Mouse (Mus musculus) liver, adult 2 months (tissue): Measurements from ENCODE around the gene Ptpn6. TPM values are rescaled to one million over a fixed set of nuclear protein-coding genes. Genes with fewer than 3 reads are reported as not detected.

Experiments used
- DNase-seq: peaks from one replicate; pipeline ENCODE4 v3.0.0-alpha.2; 2011; ENCODE audit warnings: low read depth, low spot score; ENCODE audit errors: extremely low read depth
- H3K27ac ChIP-seq: fragments of 200-500 bp; replicated peaks from 2 replicates; pipeline ENCODE4 v1.5.1; 2012; ENCODE audit warnings: low read depth, mild to moderate bottlenecking, control low read depth, inconsistent platforms, low read length; ENCODE audit not compliant: insufficient read depth
- H3K27me3 ChIP-seq: fragments of 200-500 bp; 2 replicates; pipeline ENCODE4 v1.6.1; 2012; ENCODE audit warnings: mild to moderate bottlenecking, moderate library complexity, low read length, inconsistent platforms; ENCODE audit not compliant: control insufficient read depth, insufficient read depth
- H3K36me3 ChIP-seq: fragments of 200-500 bp; 2 replicates; pipeline ENCODE4 v1.6.1; 2012; ENCODE audit warnings: low read length, inconsistent platforms; ENCODE audit not compliant: control insufficient read depth, insufficient read depth
- H3K4me1 ChIP-seq: fragments of 200-500 bp; 2 replicates; pipeline ENCODE4 v1.6.1; 2011; ENCODE audit warnings: low read length; ENCODE audit not compliant: control insufficient read depth, insufficient read depth
- H3K4me3 ChIP-seq: fragments of 200-500 bp; 2 replicates; pipeline ENCODE4 v1.5.1; 2011; ENCODE audit warnings: low read depth, mild to moderate bottlenecking, control low read depth, low read length, moderate library complexity; ENCODE audit not compliant: insufficient read depth
- H3K79me2 ChIP-seq: fragments of 200-500 bp; 2 replicates; pipeline ENCODE4 v1.6.1; 2012; ENCODE audit warnings: inconsistent platforms, mild to moderate bottlenecking, low read length, moderate library complexity; ENCODE audit not compliant: control insufficient read depth, insufficient read depth
- H3K9ac ChIP-seq: fragments of 200-500 bp; 2 replicates; pipeline ENCODE4 v1.6.1; 2012; ENCODE audit warnings: low read depth, mild to moderate bottlenecking, control low read depth, inconsistent platforms, low read length
- CTCF ChIP-seq: fragments of 200-500 bp; IDR thresholded peaks from 2 replicates; pipeline ENCODE4 v1.5.1; 2011; ENCODE audit warnings: low read depth, low read length, control low read depth
- POLR2A ChIP-seq: fragments of 200-500 bp; IDR thresholded peaks from 2 replicates; pipeline ENCODE4 v1.6.1; 2011; ENCODE audit warnings: low read length, control low read depth; ENCODE audit not compliant: insufficient read depth; ENCODE audit errors: extremely low read depth
- WGBS: fragments of 180-500 bp; shearing (Covaris S2); methylation state at CpG from one replicate; pipeline ENCODE4 v1.1.7; 2018; 5-methylcytosine and 5-hydroxymethylcytosine counted together
- polyA plus RNA-seq: library from polyadenylated mRNA; depleted of rRNA; stranded (reverse); fragments of >200 nt; gene quantifications from 2 replicates; pipeline ENCODE4 v1.2.3, GENCODE M21; 2012; rRNA removed
- total RNA-seq: library from RNA; depleted of rRNA; stranded (reverse); fragments of >200 nt; gene quantifications from 2 replicates; pipeline ENCODE4 v1.2.3, GENCODE M21; 2014; rRNA removed

The Ptpn6 gene
- total RNA-seq (16.7 and 19.7 TPM in 2 replicates), polyA plus RNA-seq (17.3 and 17.8 TPM in 2 replicates)

DNA sequence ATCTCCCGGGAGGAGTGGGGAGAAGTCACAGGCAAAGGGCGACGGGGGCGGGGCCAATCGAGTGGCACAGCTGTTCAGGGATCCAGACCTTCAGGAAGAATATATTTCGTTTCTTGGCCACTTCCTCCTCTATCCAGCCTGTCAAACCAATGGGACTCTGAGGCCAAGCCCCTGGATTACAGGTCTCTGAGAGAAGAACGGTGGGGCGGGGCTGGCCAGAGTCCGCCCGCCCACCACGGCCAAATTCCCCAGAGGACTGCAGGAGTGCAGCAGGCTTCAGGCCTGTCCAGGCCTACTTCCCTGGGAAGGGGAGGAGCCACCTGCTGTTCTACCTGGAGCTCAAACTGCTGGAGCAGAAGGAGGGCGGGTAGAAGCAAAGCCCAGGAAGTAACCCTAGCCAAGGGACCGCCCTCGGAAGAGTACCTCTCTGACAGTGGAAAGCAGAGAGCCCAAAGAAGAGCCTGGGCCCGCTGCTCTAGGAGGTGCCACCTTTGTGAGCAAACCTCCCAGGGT, at the start of gene Ptpn6:
TSS of gene Ptpn6 (minus strand) at position 204 of the 513 bp plus-strand sequence.
- H3K9ac ChIP-seq: peak within 1 kb of the TSS; percentile 40
- 14% methylated on average over 15 of the region's 15 CpGs for WGBS
- H3K27ac ChIP-seq: peak within 1 kb of the TSS; percentile 63
- DNase-seq: peak; percentile 96
- no peaks in the 10 kb centered on the region for H3K36me3 ChIP-seq
- TF ChIP-seq POLR2A (0 out of 2 replicates have a peak, but pooled peaks have one; percentile 48), CTCF (no peak)
- H3K79me2 ChIP-seq: no peaks in the 10 kb centered on the region; the same call in 1 of the 2 replicates
- H3K27me3 ChIP-seq: no peaks in the 10 kb centered on the region
- peaks cover 18% of the 10 kb centered on the region for H3K4me1 ChIP-seq
- H3K4me3 ChIP-seq: peak within 1 kb of the TSS; percentile 45

DNA sequence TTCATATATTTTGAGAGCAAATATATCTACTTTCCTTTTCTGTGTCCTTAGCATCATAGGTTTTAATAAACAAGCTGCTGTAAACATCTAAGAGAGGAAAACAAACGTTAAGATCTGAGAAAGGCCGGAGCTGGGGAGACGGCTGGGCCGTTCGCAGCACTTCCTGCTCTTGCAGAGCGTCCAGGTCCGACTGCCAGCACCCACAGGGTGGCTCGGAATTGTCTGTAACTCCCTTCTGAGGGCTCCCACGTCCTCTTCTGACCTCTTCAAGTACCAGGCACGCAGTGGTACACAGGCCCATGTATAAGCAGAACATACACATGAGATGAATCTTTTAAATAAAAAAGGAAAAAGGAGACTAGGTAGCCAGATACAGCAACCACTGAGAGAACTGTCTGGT, 49.2 kb upstream of the Ptpn6 start:
- peaks cover 2% of the 10 kb centered on the region; the same call in 1 of the 2 replicates for H3K4me1 ChIP-seq
- WGBS: 82% methylated on average over 10 of the region's 10 CpGs

DNA sequence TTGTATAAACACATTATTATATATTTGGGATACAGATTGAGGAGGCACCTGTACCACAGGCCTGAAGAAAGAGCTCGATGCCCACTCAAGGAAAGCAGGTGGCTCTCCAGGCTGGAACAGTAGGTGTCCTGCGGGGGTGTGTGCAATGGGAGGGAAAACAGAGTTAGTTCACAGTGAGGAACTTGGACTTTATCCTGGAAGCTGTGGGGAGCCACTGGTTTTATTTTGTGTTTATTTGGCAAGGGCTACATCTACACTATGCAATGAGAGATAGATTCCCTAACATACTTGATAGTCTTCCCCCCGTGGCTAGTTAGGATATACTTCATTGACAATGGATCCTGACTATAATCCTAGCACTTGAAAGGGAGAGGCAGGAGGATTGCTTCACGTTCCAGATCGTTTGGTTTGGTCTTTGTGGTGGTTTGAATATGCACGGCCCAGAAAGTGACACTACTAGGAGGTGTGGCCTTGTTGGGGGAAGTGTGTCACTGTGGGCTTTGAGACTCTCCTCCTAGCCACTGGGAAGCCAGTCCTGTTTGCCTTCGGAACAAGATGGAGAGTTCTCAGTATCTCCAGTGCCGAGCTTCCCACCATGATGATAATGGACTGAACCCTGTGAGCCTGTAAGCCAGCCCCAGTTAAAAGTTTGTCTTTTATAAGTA, 48.4 kb upstream of the Ptpn6 start:
- DNase-seq: peak; percentile 55
- no peak overlapping the region for H3K4me3 ChIP-seq
- peaks cover 2% of the 10 kb centered on the region; the same call in 1 of the 2 replicates for H3K4me1 ChIP-seq
- H3K27ac ChIP-seq: no peak overlapping the region
- no peak for TF ChIP-seq POLR2A
- no peak for TF ChIP-seq CTCF
- WGBS: 24% methylated on average over 8 of the region's 8 CpGs
- no peaks in the 10 kb centered on the region for H3K36me3 ChIP-seq
- no peak overlapping the region for H3K9ac ChIP-seq
- no peaks in the 10 kb centered on the region for H3K27me3 ChIP-seq
- H3K79me2 ChIP-seq: no peaks in the 10 kb centered on the region

More for the DNA sequence above, 49.2 kb upstream of the Ptpn6 start:
- Histone ChIP-seq H3K36me3 (no peaks in the 10 kb centered on the region), H3K27ac (no peak overlapping the region), H3K9ac (no peak overlapping the region), H3K4me3 (no peak overlapping the region), H3K27me3 (no peaks in the 10 kb centered on the region), H3K79me2 (no peaks in the 10 kb centered on the region)
- TF ChIP-seq POLR2A (no peak), CTCF (no peak)
- no peak for DNase-seq

DNA sequence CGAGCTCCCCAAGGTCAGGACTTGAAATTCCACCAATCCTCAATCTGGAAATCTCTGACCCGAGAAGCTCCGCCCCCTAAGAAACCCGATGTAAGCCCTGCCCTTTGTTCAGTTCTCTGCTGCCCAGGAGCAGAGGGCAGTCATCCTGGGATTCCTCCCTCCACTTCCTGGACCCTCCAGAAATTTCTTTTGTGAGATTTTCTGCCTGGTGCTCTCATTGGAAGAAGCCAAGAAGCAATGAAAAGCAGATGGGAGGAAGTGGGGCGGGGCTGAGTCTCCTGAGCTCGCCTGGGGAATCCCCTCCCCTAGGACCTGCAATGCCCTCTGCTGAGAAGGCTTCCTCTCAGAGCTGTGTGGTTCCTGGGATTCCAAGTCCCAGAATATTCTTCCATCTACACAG, 43.9 kb upstream of the Ptpn6 start:
- TF ChIP-seq CTCF (no peak), POLR2A (no peak)
- no peak overlapping the region; the same call in 1 of the 2 replicates for H3K4me3 ChIP-seq
- H3K9ac ChIP-seq: no peak overlapping the region
- DNase-seq: no peak
- no peaks in the 10 kb centered on the region for H3K27me3 ChIP-seq
- H3K79me2 ChIP-seq: no peaks in the 10 kb centered on the region
- peaks cover 4% of the 10 kb centered on the region; the same call in 1 of the 2 replicates for H3K4me1 ChIP-seq
- WGBS: 30% methylated on average over 6 of the region's 6 CpGs
- H3K36me3 ChIP-seq: no peaks in the 10 kb centered on the region
- H3K27ac ChIP-seq: no peak overlapping the region

- 0 out of 2 replicates have a peak, but pooled peaks cover 2% of the 10 kb centered on the region for H3K4me1 ChIP-seq
- 90% methylated on average over 7 of the region's 7 CpGs for WGBS
- no peaks in the 10 kb centered on the region for H3K27me3 ChIP-seq
- H3K79me2 ChIP-seq: no peaks in the 10 kb centered on the region
- DNase-seq: no peak
- no peak overlapping the region for H3K4me3 ChIP-seq
- no peaks in the 10 kb centered on the region for H3K36me3 ChIP-seq
- no peak overlapping the region for H3K9ac ChIP-seq
- no peak overlapping the region for H3K27ac ChIP-seq
- TF ChIP-seq CTCF (no peak), POLR2A (no peak)
Observed at GRCm38 (mm10) chr6:124780917-124781316, 42.4 kb upstream of the Ptpn6 start.

GRCm38 (mm10) chr6:124779984-124780416, 41.5 kb upstream of the Ptpn6 start:
- Histone ChIP-seq H3K4me3 (no peak overlapping the region), H3K79me2 (no peaks in the 10 kb centered on the region), H3K9ac (no peak overlapping the region), H3K27ac (no peak overlapping the region), H3K27me3 (no peaks in the 10 kb centered on the region), H3K36me3 (no peaks in the 10 kb centered on the region), H3K4me1 (0 out of 2 replicates have a peak, but pooled peaks cover 2% of the 10 kb centered on the region)
- TF ChIP-seq POLR2A (no peak), CTCF (no peak)
- no peak for DNase-seq
- WGBS: 21% methylated on average over 10 of the region's 10 CpGs
